Mouse (Mus musculus): ENCODE results near the gene Acvr2b. TPM values are rescaled to one million over a fixed set of nuclear protein-coding genes. Genes with fewer than 3 reads are reported as not detected.

The Acvr2b gene
- polyA plus RNA-seq, 1 experiment from 2014 or later, result 57.4 TPM

DNA sequence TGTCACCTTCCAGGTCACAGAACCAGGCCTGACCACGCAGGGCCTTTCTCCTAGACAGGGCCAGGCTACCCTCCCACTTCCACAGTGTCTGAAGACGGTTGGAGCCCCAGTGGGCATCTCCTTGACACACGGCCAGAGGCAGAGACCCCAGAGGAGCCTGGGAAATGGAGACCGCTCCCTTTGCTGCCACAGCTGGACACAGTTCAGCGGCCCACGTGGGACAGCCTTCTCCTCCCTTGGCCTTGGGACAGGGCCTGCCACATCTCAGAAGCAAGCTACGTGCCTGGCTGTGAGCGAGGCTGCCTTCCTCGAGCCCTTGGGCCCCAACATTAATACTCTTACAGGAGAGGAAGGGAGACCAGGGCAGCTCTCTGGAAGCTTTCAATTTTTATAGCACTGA is 82.5 kb downstream of the Acvr2b start:
- WGBS, result 40% methylated on average over 9 of the region's 9 CpGs
- Histone ChIP-seq H3K9ac (ENCODE audit: low read depth, low read length) (peak overlapping the region; percentile 31; the same call in 1 of the 2 replicates), H3K9me3 (ENCODE audit: control insufficient read depth, low read length) (no peaks in the 10 kb centered on the region), H3K27me3 (ENCODE audit: control insufficient read depth, insufficient read depth, low read length) (no peaks in the 10 kb centered on the region), H3K4me2 (replicated peaks; ENCODE audit: low read depth, low read length) (no peak overlapping the region), H3K4me3 (ENCODE audit: low read length) (no peak overlapping the region), H3K36me3 (ENCODE audit: control insufficient read depth, insufficient read depth, low read length) (no peaks in the 10 kb centered on the region), H3K4me1 (ENCODE audit: control insufficient read depth, insufficient read depth, low read length) (0 out of 2 replicates have a peak, but pooled peaks cover 4% of the 10 kb centered on the region), H3K27ac (ENCODE audit: low read depth, low read length) (no peak overlapping the region)
- peak; percentile 36; the same call in 1 of the 2 replicates for ATAC-seq (ENCODE audit: low FRiP score, low TSS enrichment)

Other genes with a start within 250 kb of the Acvr2b start
- gene Acaa1b, start 245.0 kb upstream of the Acvr2b start, polyA plus RNA-seq (2014; fragmentation: Nextera tagmentation; extraction: Ambion mirVana), result 8.1 and 13.5 TPM in 2 replicates
- not detected in 2 replicates for gene Gm47289, start 243.0 kb upstream of the Acvr2b start, polyA plus RNA-seq (2014; fragmentation: Nextera tagmentation; extraction: Ambion mirVana)
- gene Slc22a13, start 193.0 kb upstream of the Acvr2b start, polyA plus RNA-seq (2014; fragmentation: Nextera tagmentation; extraction: Ambion mirVana), result 0.44 and 0.93 TPM in 2 replicates
- 11.9 and 18.9 TPM in 2 replicates for gene Oxsr1, start 79.7 kb upstream of the Acvr2b start, polyA plus RNA-seq (2014; fragmentation: Nextera tagmentation; extraction: Ambion mirVana)
- gene Acaa1a, start 62.4 kb upstream of the Acvr2b start, polyA plus RNA-seq (2014; fragmentation: Nextera tagmentation; extraction: Ambion mirVana), result 74.5 and 87.7 TPM in 2 replicates
- 17.5 and 21.3 TPM in 2 replicates for gene Myd88, start 60.7 kb upstream of the Acvr2b start, polyA plus RNA-seq (2014; fragmentation: Nextera tagmentation; extraction: Ambion mirVana)
- 7.2 and 17.9 TPM in 2 replicates for gene Xylb, start 44.7 kb upstream of the Acvr2b start, polyA plus RNA-seq (2014; fragmentation: Nextera tagmentation; extraction: Ambion mirVana)
- not detected in 2 replicates for gene Slc22a14, start 36.6 kb upstream of the Acvr2b start, polyA plus RNA-seq (2014; fragmentation: Nextera tagmentation; extraction: Ambion mirVana)
- gene Exog, start 42.8 kb downstream of the Acvr2b start, polyA plus RNA-seq (2014; fragmentation: Nextera tagmentation; extraction: Ambion mirVana), result 21.4 and 27.8 TPM in 2 replicates
- 0.03 and 0.27 TPM in 2 replicates for gene Scn5a, start 176.9 kb downstream of the Acvr2b start, polyA plus RNA-seq (2014; fragmentation: Nextera tagmentation; extraction: Ambion mirVana)

Data from kidney, embryonic 14.5 days (tissue).